In genomic region chr2:38533322-38533721, GRCm38 (mm10) we compare ENCODE assay signal across 8 mouse cellular contexts. TPM values are rescaled to one million over a fixed set of nuclear protein-coding genes. Genes with fewer than 3 reads are reported as not detected.
A peak's percentile ranks its signal among the peaks of the same experiment; 100 is the strongest.
DNase-seq lines count a peak whose midpoint lies in the region; ATAC-seq lines count a peak whose summit lies in the region.

No protein-coding gene starts in this region.

- H3K36me3 ChIP-seq in midbrain, embryonic 15.5 days (replicated peaks), result no peaks in the 10 kb centered on the region

- no peak overlapping the region for H3K4me3 ChIP-seq in midbrain, embryonic 15.5 days

- ATAC-seq in granulocyte monocyte progenitor cell, adult 5-6 weeks (replicated peaks; ENCODE audit: poor library complexity, severe bottlenecking), result peak; percentile 46
- no peak for ATAC-seq in midbrain, embryonic 15.5 days (replicated peaks)

- H3K27me3 ChIP-seq in midbrain, embryonic 15.5 days (replicated peaks), result no peaks in the 10 kb centered on the region

- H3K9ac ChIP-seq in midbrain, embryonic 15.5 days, result no peak overlapping the region

- no peaks in the 10 kb centered on the region for H3K9me3 ChIP-seq in midbrain, embryonic 15.5 days

- no peak overlapping the region for H3K4me2 ChIP-seq in midbrain, embryonic 15.5 days

- 82% methylated on average over 6 of the region's 6 CpGs for WGBS in midbrain, embryonic 15.5 days

- H3K27ac ChIP-seq in midbrain, embryonic 15.5 days, result no peak overlapping the region

- peaks cover 15% of the 10 kb centered on the region for H3K4me1 ChIP-seq in midbrain, embryonic 15.5 days

- peak; percentile 48 to 77 for DNase-seq in adrenal gland, adult (ENCODE audit: inconsistent age in 2 of 2, low spot score in 1 of 2)
- no peak for DNase-seq in adrenal gland, adult 18-20 months (ENCODE audit: low spot score in 2 of 2)
- peak; percentile 75 for DNase-seq in kidney, adult 9 months
- peak; percentile 75 for DNase-seq in lung, postnatal 14 days
- no peak for DNase-seq in cerebellum, postnatal 4 days (ENCODE audit: low spot score in 2 of 2)
- DNase-seq in natural killer cell, adult 2 months (ENCODE audit: low spot score in 2 of 2), result no peak

RNA-seq across cellular contexts. Expression of gene Nek6, which starts 21.9 kb away (rescaled TPM):
- 10 to 100 TPM; 15.9 to 18.6 TPM for total RNA-seq in adrenal gland, adult 18-20 months (2021)
- total RNA-seq in granulocyte monocyte progenitor cell, adult 5-6 weeks (2014; fragmentation: Nextera tagmentation), result 7.3 and 24.4 TPM in 2 replicates
- total RNA-seq in granulocyte monocyte progenitor cell, adult 5-6 weeks (2017), result 7.5 TPM in 2 replicates
- 56.0 and 66.1 TPM in 2 replicates for polyA plus RNA-seq in midbrain, embryonic 15.5 days (2015; fragmentation: Nextera tagmentation; extraction: Ambion mirVana)

Comparison
In these comparisons a context has a peak if more than half of its experiments do, and no peak if none do; other contexts are left out.
1. DNase-seq: peak in adrenal gland, adult (2 of 2), kidney, adult 9 months (single experiment) and lung, postnatal 14 days (single experiment); none in adrenal gland, adult 18-20 months (0 of 2), cerebellum, postnatal 4 days (0 of 2) and natural killer cell, adult 2 months (0 of 2).